ENCODE assay signal across 21 mouse cellular contexts in the genomic region with DNA sequence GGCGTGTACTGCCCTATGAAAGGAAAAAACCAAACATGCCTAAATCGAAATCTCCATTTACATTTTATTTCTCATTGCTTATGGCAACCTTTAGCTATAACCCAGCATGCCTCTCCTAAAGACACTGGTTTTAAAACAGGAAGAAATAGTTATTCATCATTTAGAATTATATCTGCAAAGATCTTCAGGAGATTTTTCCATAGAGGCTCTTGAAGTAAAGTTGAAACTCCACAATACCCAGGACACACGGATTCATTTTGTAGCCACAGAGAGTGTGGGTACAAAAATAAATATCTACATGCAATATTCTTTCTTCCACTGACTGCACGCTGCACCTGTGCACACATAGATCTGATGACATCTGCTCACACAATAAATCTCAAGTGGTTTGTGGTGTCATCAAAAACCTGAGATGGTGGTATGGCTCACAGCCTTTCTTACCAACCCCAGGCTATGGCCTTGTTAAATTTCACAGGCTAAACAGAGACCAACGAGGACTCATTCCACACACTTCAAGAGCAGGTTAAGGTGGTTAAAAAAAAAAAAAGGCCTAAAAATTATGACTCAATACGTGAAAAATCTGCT.
A peak's percentile ranks its signal among the peaks of the same experiment; 100 is the strongest.
DNase-seq lines count a peak whose midpoint lies in the region; ATAC-seq and TF ChIP-seq lines count a peak whose summit lies in the region.
"Had no signal": no experiment of that assay in that cellular context is flagged by ENCODE, and none has a peak within 500 bp of the region (broad histone marks: within the 10 kb centered on the region; RNA-seq: fewer than 3 reads in every experiment).

No protein-coding gene starts in this region.

- H3ac ChIP-seq in C2C12 (ENCODE audit: control insufficient read depth, insufficient read length, low read depth) = no peak overlapping the region

- no peak overlapping the region for H3K9ac ChIP-seq in hindbrain, postnatal 0 days (replicated peaks; ENCODE audit: low read length)
- no peak overlapping the region for H3K9ac ChIP-seq in hindbrain, embryonic 11.5 days (ENCODE audit: low read depth, low read length)
- H3K9ac ChIP-seq: embryonic facial prominence, embryonic 15.5 days; hindbrain, embryonic 14.5 days; kidney, embryonic 15.5 days; limb, embryonic 15.5 days; liver, embryonic 15.5 days; neural tube, embryonic 13.5 days had no signal

- H3K27ac ChIP-seq in hindbrain, postnatal 0 days = peak overlapping the region; percentile 6; the same call in 1 of the 2 replicates
- H3K27ac ChIP-seq in hindbrain, embryonic 11.5 days (ENCODE audit: low read depth, low read length) = no peak overlapping the region
- H3K27ac ChIP-seq: embryonic facial prominence, embryonic 15.5 days; heart, embryonic 10.5 days; kidney, embryonic 15.5 days; limb, embryonic 15.5 days; liver, embryonic 15.5 days; neural tube, embryonic 13.5 days had no signal

- TF ChIP-seq CTCF in hindbrain, postnatal 0 days (IDR thresholded peaks at IDR 0.05; ENCODE audit: low read depth) = no peak
- no peak for TF ChIP-seq CTCF in C2C12 (IDR thresholded peaks at IDR 0.05; ENCODE audit: control insufficient read depth, insufficient read depth, insufficient read length)

- intact Hi-C loops in heart, postnatal 25 days (cut with DNase I) = no loop called here

- no peak overlapping the region for H3K4me3 ChIP-seq in hindbrain, postnatal 0 days (ENCODE audit: low read length)
- H3K4me3 ChIP-seq in hindbrain, embryonic 11.5 days (ENCODE audit: low read depth, low read length) = no peak overlapping the region
- H3K4me3 ChIP-seq in C2C12 (ENCODE audit: insufficient read depth, poor library complexity, severe bottlenecking) = no peak overlapping the region
- H3K4me3 ChIP-seq: embryonic facial prominence, embryonic 15.5 days; heart, embryonic 10.5 days; kidney, embryonic 15.5 days; limb, embryonic 15.5 days; liver, embryonic 15.5 days; neural tube, embryonic 13.5 days had no signal

- H3K9me3 ChIP-seq in hindbrain, postnatal 0 days (ENCODE audit: low read length) = no peaks in the 10 kb centered on the region
- H3K9me3 ChIP-seq in hindbrain, embryonic 11.5 days (ENCODE audit: control insufficient read depth, low read length) = no peaks in the 10 kb centered on the region
- H3K9me3 ChIP-seq: embryonic facial prominence, embryonic 15.5 days; heart, embryonic 10.5 days; kidney, embryonic 15.5 days; limb, embryonic 15.5 days; liver, embryonic 15.5 days; neural tube, embryonic 13.5 days had no signal

- no peaks in the 10 kb centered on the region for H3K79me3 ChIP-seq in C2C12 (ENCODE audit: low read depth)

- peak overlapping the region; percentile 29; the same call in 1 of the 2 replicates for H3K4me2 ChIP-seq in hindbrain, postnatal 0 days (ENCODE audit: low read depth, low read length)
- no peak overlapping the region for H3K4me2 ChIP-seq in hindbrain, embryonic 11.5 days (replicated peaks; ENCODE audit: low read depth, low read length)
- H3K4me2 ChIP-seq: embryonic facial prominence, embryonic 15.5 days; hindbrain, embryonic 14.5 days; kidney, embryonic 15.5 days; limb, embryonic 15.5 days; liver, embryonic 15.5 days; midbrain, embryonic 11.5 days; neural tube, embryonic 13.5 days had no signal

- no peaks in the 10 kb centered on the region for H3K36me3 ChIP-seq in hindbrain, postnatal 0 days (ENCODE audit: insufficient read depth, low read length)
- no peaks in the 10 kb centered on the region for H3K36me3 ChIP-seq in hindbrain, embryonic 11.5 days (ENCODE audit: control insufficient read depth, insufficient read depth, low read length)
- H3K36me3 ChIP-seq in C2C12 (ENCODE audit: control insufficient read depth, insufficient read depth) = no peaks in the 10 kb centered on the region
- H3K36me3 ChIP-seq: embryonic facial prominence, embryonic 15.5 days; heart, embryonic 10.5 days; kidney, embryonic 15.5 days; limb, embryonic 15.5 days; liver, embryonic 15.5 days; neural tube, embryonic 13.5 days had no signal

- H3K27me3 ChIP-seq in hindbrain, postnatal 0 days (ENCODE audit: insufficient read depth, low read length) = no peaks in the 10 kb centered on the region
- no peaks in the 10 kb centered on the region for H3K27me3 ChIP-seq in hindbrain, embryonic 11.5 days (ENCODE audit: control insufficient read depth, insufficient read depth, low read length)
- H3K27me3 ChIP-seq in C2C12 (ENCODE audit: control insufficient read depth, insufficient read depth, insufficient read length) = no peaks in the 10 kb centered on the region
- H3K27me3 ChIP-seq: embryonic facial prominence, embryonic 15.5 days; limb, embryonic 15.5 days; neural tube, embryonic 13.5 days had no signal

- no peaks in the 10 kb centered on the region for H3K4me1 ChIP-seq in hindbrain, postnatal 0 days (ENCODE audit: insufficient read depth, low read length)
- peaks cover 2% of the 10 kb centered on the region; the same call in 1 of the 2 replicates for H3K4me1 ChIP-seq in hindbrain, embryonic 11.5 days (replicated peaks; ENCODE audit: control insufficient read depth, insufficient read depth, low read length)

- H3K79me2 ChIP-seq in C2C12 (ENCODE audit: control insufficient read depth, insufficient read depth) = no peaks in the 10 kb centered on the region

- peak; percentile 59 for DNase-seq in cerebellum, adult 8-10 months
- no peak for DNase-seq in hindbrain, postnatal 0 days (ENCODE audit: low spot score)
- DNase-seq in hindbrain, embryonic 11.5 days (ENCODE audit: low spot score) = no peak
- peak; percentile 43 to 65 for DNase-seq in cerebellum, postnatal 25 days
- DNase-seq in heart, postnatal 25 days (ENCODE audit: low spot score) = no peak
- DNase-seq: adrenal gland, adult 2 months; embryo, embryonic 11 days; kidney, postnatal 4 days; thymus, postnatal 25 days had no signal

- 72% methylated on average over 6 of the region's 6 CpGs for WGBS in hindbrain, postnatal 0 days
- WGBS in hindbrain, embryonic 11.5 days = 88% methylated on average over 6 of the region's 6 CpGs

- ATAC-seq in cerebellum, adult (ENCODE audit: insufficient number of reproducible peaks, low FRiP score, low TSS enrichment) = no peak
- no peak for ATAC-seq in hindbrain, postnatal 0 days
- no peak for ATAC-seq in hindbrain, embryonic 11.5 days (ENCODE audit: low FRiP score)
- ATAC-seq: intestine, postnatal 0 days; lung, postnatal 0 days had no signal

TF ChIP-seq in C2C12, 6 proteins besides CTCF, POLR2A, EP300 and RAD21:
- no peak for TF ChIP-seq MYOG (IDR thresholded peaks at IDR 0.05; ENCODE audit: control insufficient read depth, extremely low read depth, insufficient read length)
- TF ChIP-seq MAX (IDR thresholded peaks at IDR 0.05) = no peak
- no peak for TF ChIP-seq USF1 (IDR thresholded peaks at IDR 0.05; ENCODE audit: low read depth)
- peak; percentile 66 for TF ChIP-seq MYOD1 (IDR thresholded peaks at IDR 0.05; ENCODE audit: control insufficient read depth, insufficient read length, low read depth)
- no peak for TF ChIP-seq CEBPB (IDR thresholded peaks at IDR 0.05; ENCODE audit: low read depth)

Comparison
In these comparisons a context has a peak if more than half of its experiments do, and no peak if none do; other contexts are left out.
1. DNase-seq: peak in cerebellum, adult 8-10 months (single experiment) and cerebellum, postnatal 25 days (2 of 2); none in hindbrain, postnatal 0 days (single experiment), hindbrain, embryonic 11.5 days (single experiment) and heart, postnatal 25 days (single experiment).